Mouse (Mus musculus): Measurements from ENCODE around the gene Spred2. TPM values are rescaled to one million over a fixed set of nuclear protein-coding genes. Genes with fewer than 3 reads are reported as not detected.

Gene Spred2
- polyA plus RNA-seq, 1 experiment from 2014 or later: 6.7 TPM

DNA sequence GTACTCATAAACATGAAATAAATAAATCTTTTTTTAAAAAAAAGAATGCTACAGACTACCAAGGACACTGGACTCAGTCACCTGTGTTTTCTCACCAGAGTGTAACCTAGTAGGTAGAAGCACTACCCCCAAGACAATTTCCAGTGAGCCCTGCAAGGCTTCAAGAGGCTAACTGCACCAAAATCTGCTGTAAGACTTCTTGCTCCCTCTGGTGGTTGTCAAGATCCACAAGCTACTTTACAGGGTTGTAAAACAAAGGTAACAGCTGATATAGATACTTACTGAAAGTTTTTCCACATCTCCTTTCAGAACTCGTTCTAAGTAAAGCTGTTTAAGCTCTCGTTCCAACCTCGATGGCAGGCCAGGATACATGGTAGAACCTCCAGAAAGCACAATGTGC is 148.0 kb downstream of the Spred2 start:
- H3K4me3 ChIP-seq: no peak overlapping the region
- no peak overlapping the region for H3K27ac ChIP-seq
- no peaks in the 10 kb centered on the region for H3K27me3 ChIP-seq (ENCODE audit: insufficient read depth, poor library complexity, severe bottlenecking)
- H3K9me3 ChIP-seq: no peaks in the 10 kb centered on the region
- H3K4me1 ChIP-seq: no peaks in the 10 kb centered on the region
- peak; percentile 42 for DNase-seq (ENCODE audit: low spot score)
- 79% methylated on average over 3 of the region's 3 CpGs for WGBS
- H3K36me3 ChIP-seq: peaks cover 68% of the 10 kb centered on the region

- H3K4me1 ChIP-seq: no peaks in the 10 kb centered on the region
- no peak overlapping the region for H3K4me3 ChIP-seq
- peaks cover 72% of the 10 kb centered on the region for H3K36me3 ChIP-seq
- no peaks in the 10 kb centered on the region for H3K27me3 ChIP-seq (ENCODE audit: insufficient read depth, poor library complexity, severe bottlenecking)
- 88% methylated on average over 5 of the region's 5 CpGs for WGBS
- no peaks in the 10 kb centered on the region for H3K9me3 ChIP-seq
- H3K27ac ChIP-seq: no peak overlapping the region
- DNase-seq (ENCODE audit: low spot score): peak; percentile 60
Measured at GRCm38 (mm10) chr11:20072826-20073225, 148.7 kb downstream of the Spred2 start.

Other genes with a start within 250 kb of the Spred2 start
- 97.5 and 105 TPM in 2 replicates for gene Actr2, start 188.5 kb downstream of the Spred2 start, polyA plus RNA-seq (2016; fragmentation: Nextera tagmentation; extraction: Ambion mirVana)

Measured in heart, embryonic 10.5 days (tissue).